Mouse (Mus musculus): Measurements from ENCODE around the gene Usp21. TPM values are rescaled to one million over a fixed set of nuclear protein-coding genes. Genes with fewer than 3 reads are reported as not detected.
"Not testable (repeated sequence)": the region's sequence is repeated elsewhere in the genome, so short reads cannot be mapped to it uniquely, and the experiment has no call there.

Gene Usp21
- total RNA-seq, 2 experiments from 2014 or later: 33.0 to 50.1 TPM

DNA sequence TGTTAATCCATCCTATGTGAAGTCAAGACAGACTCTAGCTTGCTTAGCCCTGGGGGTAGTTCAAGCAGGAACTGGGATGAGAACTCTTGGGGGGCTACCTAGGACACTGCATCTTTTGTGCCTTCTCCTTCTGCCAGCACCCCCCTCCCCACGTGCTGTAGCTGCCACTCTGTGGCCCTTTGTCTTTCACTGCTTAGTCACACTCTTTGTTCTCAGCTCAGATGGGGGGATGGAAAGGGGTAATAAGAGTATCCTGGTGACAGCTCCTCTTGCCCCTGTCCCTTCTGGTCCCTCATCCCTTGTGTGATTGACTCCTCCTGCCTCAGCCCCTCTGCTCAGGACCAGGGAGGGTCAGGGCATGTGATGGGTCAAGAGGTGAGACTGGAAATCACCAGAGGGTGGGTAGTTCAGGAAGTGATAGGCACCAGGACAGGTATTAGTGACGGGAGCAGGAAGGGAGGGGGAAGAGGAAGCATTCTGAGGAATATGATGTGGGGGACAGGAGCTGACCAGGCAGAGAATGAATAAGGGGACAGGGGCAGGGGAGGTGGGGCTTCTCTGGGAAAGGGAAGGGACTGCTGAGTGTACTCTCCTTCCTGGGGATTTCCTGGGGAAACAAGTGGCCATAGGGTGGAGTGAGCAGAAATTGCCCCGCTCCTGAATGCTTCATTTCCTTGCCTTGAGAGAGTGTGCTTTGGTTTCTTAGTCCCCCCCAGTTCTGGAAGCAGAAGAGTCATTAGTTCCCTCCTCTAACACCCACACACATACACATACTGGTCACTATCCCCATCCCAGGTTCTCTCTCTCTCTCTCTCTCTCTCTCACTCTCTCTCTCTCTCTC is 39.2 kb downstream of the Usp21 start:
- no peak for ATAC-seq (replicated peaks; ENCODE audit: low FRiP score, low TSS enrichment, poor library complexity, severe bottlenecking)

DNA sequence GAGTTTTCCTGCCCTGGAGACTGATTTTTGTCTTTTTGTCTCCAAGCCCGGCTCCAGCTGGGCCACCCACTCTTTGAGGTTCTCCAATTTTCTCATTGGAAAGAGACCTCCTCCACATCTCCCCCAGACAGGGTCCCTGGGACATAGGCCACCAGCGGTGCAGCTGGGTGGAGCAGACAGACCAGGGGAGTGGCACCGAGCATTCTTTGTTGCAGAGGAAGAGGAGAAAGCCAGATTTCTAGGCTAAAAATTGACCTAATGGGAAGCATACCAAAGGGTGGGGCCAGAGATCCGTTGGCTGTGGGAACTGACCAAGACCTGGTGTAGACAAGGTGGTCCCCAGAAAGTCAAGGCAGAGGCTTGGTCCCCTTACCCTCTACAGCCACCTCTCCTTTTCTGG is 39.9 kb downstream of the Usp21 start:
- no peak for ATAC-seq (replicated peaks; ENCODE audit: low FRiP score, low TSS enrichment, poor library complexity, severe bottlenecking)

DNA sequence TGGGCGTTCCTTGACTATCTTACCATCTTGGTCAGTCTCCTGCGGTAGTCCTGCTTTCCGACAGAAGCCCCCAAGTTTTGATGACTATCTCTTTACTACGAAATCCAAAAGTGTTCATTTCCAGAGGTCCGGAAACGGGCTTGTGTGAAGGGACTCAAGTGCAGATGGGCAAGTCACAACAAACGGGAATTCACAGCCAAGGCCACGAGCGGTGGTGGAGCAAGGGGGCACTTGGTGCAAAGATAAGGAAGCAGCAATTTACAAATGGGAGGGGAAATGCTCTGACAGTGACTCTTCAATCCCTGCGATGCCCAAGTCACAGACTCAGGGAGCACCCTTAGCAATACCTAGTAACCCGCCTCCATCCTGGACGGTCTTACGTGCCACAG is 40.3 kb downstream of the Usp21 start:
- ATAC-seq (replicated peaks; ENCODE audit: low FRiP score, low TSS enrichment, poor library complexity, severe bottlenecking): peak; percentile 13

DNA sequence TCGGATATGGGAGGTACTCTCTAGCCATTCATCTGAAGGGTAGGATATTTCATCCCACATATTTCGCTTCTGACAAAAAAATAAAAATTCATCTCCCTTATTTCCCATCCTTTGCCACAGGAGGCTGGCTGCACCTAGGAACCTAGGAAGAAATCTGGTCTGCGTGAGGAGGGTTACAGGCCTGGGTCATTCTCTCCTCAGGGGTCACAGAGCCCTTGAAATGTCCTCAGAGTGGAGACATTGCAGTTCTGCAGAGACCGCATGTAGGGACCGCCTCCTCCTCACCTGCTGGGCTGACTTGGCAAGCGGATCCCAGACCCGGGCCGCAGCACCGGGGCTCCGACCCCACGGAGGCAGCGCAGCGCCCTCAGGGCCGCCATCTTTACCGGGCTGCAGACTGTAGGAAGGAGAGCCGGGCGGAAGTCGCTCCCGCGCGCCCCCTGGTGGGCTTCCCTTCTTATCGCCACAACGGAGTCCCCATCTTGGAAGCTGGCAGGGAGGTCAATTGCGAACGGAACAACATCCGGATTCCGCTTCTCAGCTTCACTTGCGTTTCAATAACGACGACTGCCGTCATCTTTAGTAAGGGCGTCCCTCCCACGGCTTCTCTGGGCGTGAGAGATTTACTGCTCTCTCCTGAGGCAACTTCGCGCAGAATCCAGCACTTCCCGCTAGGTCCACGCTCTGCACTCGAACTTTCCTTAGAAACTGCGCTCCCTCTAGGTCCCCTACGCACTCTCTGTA is 40.9 kb downstream of the Usp21 start:
- ATAC-seq (replicated peaks; ENCODE audit: low FRiP score, low TSS enrichment, poor library complexity, severe bottlenecking): peak; percentile 94

DNA sequence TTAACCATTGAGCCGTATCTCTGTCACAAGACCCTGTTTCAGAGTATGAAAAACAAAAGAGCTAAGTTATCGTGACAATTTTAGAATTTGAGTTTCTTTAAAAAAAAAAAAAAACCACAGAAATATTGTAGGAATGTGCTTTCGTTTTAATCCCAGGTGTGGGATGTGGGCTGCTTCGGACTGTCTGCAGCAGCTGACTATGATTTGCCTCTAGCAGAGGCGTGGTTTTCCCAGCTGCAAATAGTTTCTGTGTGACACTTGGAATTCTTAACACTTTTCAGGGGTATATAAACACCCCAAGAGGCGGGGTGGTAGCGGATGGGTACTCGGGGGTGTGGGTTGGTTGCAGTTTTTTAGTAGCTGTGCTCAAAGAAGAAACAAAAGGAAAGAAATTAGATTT is 42.4 kb downstream of the Usp21 start:
- ATAC-seq (replicated peaks; ENCODE audit: low FRiP score, low TSS enrichment, poor library complexity, severe bottlenecking): no peak

DNA sequence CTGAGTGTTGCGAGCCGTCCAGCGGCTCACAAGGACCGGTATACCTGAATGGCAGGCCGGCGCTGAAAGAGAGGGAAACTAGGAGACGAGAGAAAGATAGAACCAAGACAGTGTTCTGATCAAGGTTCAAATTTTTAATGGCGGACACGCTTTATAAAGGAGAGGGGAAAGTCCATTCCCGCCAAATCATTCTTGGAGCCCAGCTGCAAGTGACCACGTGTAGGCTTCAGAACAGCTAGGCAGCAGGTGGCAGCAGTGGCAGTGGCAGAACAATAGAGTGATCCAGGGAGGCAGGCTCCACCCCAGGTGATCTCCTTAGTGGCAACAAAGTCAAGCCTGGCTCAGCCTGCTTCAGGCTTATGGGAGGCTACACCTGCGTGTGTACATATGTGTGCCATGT is 45.8 kb downstream of the Usp21 start:
- not testable (repeated sequence) for ATAC-seq (replicated peaks; ENCODE audit: low FRiP score, low TSS enrichment, poor library complexity, severe bottlenecking)

DNA sequence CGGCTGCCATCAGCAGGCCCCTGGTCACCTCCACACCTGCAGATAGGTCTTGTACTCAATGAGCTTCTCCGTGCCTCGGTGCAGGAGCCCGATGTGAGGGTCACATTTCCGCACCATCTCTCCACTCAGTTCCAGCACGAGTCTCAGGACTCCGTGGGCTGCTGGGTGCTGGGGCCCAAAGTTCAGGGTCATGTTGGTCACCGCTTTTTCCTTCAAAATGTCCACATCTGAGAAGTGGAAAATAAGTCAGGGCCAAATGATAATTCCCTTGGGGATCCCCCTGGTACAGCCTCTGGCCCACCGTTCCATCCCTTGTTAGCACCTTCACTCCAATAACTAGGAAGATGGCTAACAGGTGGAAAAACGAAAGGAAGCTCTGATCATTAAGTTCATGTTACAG is 46.9 kb downstream of the Usp21 start:
- no peak for ATAC-seq (replicated peaks; ENCODE audit: low FRiP score, low TSS enrichment, poor library complexity, severe bottlenecking)

DNA sequence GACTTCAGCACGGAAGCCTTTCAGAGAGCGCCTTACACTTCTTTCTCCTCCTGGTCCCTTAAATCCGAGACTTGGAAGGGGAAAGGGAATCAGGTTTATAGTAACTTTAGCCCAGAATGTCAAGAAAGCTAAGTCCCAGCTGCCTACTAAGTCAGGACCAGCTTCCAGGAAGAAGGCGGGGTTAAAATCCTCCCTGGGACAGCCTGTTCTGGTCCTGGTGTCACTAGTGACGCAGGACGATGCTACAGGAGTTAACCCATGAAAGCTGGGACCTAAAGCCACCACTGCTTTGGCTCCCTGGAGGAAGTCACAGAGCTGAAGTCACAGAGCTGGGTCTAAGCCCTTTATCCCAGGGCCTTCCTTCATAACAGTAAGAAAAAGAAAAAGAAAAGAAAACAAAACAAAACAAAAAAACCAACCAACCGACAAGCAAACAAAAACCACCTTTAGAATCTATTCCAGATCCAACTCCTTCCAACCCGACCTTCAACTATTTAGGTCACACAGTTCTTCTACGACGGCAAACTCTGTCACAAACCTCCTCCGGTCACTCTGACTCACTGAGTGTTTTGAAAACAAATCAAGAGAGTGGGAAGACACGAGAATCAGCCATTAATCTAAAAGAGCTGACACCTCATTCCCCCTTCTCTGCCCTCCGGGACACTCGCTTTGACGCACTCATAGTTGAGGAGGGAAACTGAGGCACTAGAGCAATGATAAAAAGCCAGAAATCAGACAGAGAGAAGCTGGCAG is 47.6 kb downstream of the Usp21 start:
- no peak for ATAC-seq (replicated peaks; ENCODE audit: low FRiP score, low TSS enrichment, poor library complexity, severe bottlenecking)

DNA sequence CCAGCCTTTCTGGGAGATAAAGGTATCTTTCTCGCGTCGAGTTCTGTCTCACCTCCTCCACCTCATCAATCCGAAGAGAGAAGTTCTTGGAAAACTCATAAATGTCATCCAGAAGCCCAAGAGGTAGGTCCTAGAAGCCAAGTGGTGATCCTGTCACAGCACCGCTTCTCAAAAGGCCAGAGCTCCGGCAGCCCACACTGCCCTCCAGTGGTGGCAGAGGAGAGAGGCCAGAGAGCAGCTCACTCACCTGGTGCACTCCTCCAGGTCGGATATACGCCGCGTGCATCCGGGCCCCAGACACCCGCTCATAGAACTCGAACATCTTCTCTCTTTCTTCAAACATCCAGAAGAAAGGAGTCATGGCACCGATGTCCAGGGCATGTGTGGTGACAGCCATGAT is 49.3 kb downstream of the Usp21 start:
- ATAC-seq (replicated peaks; ENCODE audit: low FRiP score, low TSS enrichment, poor library complexity, severe bottlenecking): peak; percentile 86

DNA sequence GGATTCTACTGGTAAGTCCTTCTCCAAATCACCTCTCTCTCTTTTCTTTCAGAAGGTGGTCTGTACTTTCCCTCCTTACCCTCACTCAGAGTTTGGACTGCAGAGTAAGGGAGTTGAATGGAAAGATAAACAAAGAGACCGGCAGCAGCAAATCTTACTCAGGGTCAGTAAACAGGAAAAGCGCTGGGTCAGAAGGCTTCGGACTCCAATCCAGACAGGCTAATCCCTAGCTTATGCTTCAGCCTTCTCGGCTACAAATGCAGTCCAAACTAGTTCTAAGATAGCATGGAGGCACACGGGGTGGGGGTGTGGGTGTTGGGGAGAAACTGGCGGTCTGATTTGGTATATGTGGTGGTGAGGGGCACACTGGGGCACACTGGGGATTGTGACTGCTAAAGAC is 50.4 kb downstream of the Usp21 start:
- ATAC-seq (replicated peaks; ENCODE audit: low FRiP score, low TSS enrichment, poor library complexity, severe bottlenecking): no peak

DNA sequence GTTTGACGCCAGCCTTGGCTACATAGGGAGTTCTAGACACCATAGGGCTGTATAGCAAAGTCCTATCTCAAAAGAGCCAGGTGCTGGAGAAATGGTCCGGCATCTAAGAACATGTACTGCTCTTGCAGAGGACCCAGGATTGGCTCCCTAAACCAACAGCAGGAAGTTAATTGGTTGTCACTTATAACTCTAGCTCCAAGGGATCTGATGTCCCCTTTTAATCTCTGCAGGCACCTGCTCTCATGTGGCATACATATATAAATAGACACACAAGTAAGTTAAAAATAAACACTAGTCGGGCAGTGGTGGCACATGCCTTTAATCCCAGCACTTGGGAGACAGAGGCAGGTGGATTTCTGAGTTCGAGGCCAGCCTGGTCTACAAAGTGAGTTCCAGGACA is 52.0 kb downstream of the Usp21 start:
- ATAC-seq (replicated peaks; ENCODE audit: low FRiP score, low TSS enrichment, poor library complexity, severe bottlenecking): no peak

DNA sequence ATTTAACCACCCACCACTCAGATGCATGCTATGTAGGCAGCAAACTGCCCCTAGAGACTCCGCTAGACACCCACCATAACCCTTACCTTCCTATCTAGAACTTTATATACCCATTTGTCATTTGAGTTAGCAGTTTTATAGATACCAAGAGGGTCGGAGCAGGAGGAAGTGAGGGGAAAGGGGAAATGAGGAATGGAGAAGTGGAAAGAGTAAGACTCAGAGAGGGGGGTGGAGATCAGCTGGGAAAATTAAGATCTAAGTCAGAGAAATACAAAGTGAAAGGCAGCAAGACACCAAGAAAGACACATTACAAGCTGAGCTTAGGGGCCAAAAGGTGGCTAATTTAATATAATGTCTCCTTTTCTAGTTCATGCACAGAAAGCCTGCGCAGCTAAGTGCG is 53.3 kb downstream of the Usp21 start:
- no peak for ATAC-seq (replicated peaks; ENCODE audit: low FRiP score, low TSS enrichment, poor library complexity, severe bottlenecking)

DNA sequence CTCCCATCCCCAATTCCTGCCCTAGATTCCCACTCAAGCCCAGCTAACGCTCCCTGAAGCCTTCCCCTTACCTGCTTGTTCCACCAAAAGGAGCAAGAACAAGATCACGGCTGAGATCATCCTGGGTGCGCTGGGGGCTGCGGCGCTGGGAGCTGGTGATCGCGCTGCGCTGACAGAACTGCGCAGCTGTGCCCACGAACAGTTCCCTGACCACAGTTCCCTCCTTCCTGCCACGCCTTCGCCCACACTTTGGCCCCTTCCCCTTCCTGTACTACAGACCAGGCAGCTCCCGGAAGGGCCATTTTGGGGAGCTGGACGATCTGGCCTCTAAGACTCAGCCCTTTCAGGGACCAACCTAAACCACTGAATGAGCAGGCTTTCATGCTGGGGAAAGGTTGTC is 53.7 kb downstream of the Usp21 start, which contains the start of gene Fcer1g:
Fcer1g (minus strand) TSS at position 240 of the 400 bp plus-strand sequence.
- ATAC-seq (replicated peaks; ENCODE audit: low FRiP score, low TSS enrichment, poor library complexity, severe bottlenecking): no peak

DNA sequence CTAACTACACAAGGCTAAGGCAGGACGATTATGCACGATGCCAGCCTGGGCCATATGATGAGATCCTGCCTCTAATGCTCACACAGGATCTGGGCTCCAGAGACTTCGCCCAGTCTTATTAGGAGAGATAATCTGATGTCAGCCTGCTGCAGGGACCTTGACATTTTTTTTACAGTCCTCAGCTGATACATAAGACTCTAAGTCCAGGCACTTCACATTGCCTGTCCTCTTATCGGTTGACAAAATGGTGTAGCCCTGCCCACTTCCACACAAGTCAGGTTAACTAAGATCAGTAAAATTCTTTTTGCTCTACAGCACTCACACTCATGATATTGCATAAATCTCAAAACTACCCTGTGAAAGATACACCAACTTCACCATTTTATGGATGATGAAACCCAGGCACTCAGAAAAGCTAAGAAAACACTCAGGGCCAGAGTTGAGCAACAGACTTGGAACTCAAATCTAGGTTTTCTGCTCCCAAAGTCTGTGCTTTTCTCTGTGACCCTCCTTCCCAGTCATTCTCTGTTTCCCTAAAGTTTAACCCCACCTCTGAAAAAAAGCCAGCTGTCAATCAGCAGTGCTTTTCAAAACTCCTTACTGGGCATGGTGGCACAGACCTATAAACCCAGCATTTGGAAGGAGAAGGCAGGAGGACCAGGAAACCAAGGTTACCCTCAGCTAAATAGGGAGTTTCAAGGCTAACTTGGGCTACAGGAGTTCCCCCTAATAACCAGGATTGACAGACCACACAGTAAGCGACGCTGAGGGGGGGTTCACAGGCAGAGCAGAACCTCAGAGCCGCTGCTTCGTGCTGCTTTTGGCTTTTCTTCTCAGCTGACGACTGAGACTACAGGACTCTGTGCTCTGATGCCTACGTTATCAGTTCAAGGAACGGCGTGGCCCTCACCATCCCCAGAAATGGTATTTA is 54.7 kb downstream of the Usp21 start:
- ATAC-seq (replicated peaks; ENCODE audit: low FRiP score, low TSS enrichment, poor library complexity, severe bottlenecking): peak; percentile 74

DNA sequence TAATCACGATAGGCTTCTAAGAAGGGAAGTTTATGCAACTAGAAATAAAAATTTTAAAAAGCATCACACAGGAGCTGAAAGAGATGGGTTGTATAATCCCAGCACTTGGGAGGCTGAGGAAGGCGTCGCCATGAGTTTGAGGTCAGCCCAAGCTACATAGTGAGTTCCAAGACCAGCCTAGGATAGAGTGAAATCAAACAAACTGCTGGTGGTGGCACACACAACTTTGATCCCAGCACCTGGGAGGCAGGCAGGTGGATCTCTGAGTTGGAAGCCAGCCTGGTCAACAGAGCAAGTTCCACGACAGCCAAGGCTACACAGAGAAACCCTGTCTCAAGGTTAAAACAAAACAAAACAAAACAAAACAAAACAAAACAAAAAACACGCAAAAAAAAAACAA is 55.4 kb downstream of the Usp21 start:
- no peak for ATAC-seq (replicated peaks; ENCODE audit: low FRiP score, low TSS enrichment, poor library complexity, severe bottlenecking)
